Mouse (Mus musculus) kidney, adult 9 months (tissue): Measurements from ENCODE around the gene A630089N07Rik.
A peak's percentile ranks its signal among the peaks of the same experiment; 100 is the strongest.

Experiments used
- DNase-seq: peaks from one replicate; pipeline ENCODE4 v3.0.0; 2022

A630089N07Rik gene

GRCm38 (mm10) chr16:97961381-97962150, 120.7 kb downstream of the A630089N07Rik start:
- peak; percentile 55 for DNase-seq

- DNase-seq, result no peak
Observed at GRCm38 (mm10) chr16:97960348-97960747, 121.9 kb downstream of the A630089N07Rik start.

- DNase-seq, result no peak
Observed at GRCm38 (mm10) chr16:97958401-97958973, 123.8 kb downstream of the A630089N07Rik start.

- no peak for DNase-seq
Observed at GRCm38 (mm10) chr16:97957626-97958025, 124.6 kb downstream of the A630089N07Rik start.

GRCm38 (mm10) chr16:97956011-97956410, 126.2 kb downstream of the A630089N07Rik start:
- DNase-seq, result no peak

- DNase-seq, result no peak
Observed at GRCm38 (mm10) chr16:97953300-97953699, 128.9 kb downstream of the A630089N07Rik start.

GRCm38 (mm10) chr16:97952801-97953200, 129.4 kb downstream of the A630089N07Rik start:
- DNase-seq, result no peak

- DNase-seq, result no peak
Observed at GRCm38 (mm10) chr16:97952371-97952770, 129.9 kb downstream of the A630089N07Rik start.
